Comparison of ENCODE assay signal across 26 mouse cellular contexts in genomic region chr2:168837951-168838570, GRCm38 (mm10).
A peak's percentile ranks its signal among the peaks of the same experiment; 100 is the strongest.
DNase-seq lines count a peak whose midpoint lies in the region; ATAC-seq lines count a peak whose summit lies in the region.
"Had no signal": no experiment of that assay in that cellular context is flagged by ENCODE, and none has a peak within 500 bp of the region (broad histone marks: within the 10 kb centered on the region; RNA-seq: fewer than 3 reads in every experiment).

No protein-coding gene starts in this region.

- peak; percentile 47 for DNase-seq in hindbrain, embryonic 11.5 days (ENCODE audit: low spot score)
- DNase-seq in hindbrain, embryonic 14.5 days (ENCODE audit: low spot score) = no peak
- no peak for DNase-seq in neural tube, embryonic 10.5 days (ENCODE audit: extremely low spot score, low spot score)
- peak; percentile 57 for DNase-seq in embryo, embryonic 11 days
- no peak for DNase-seq in layer of hippocampus, postnatal 36 days
- DNase-seq in frontal cortex, adult 2 months (ENCODE audit: extremely low spot score in 1 of 2, low spot score in 1 of 2) = no peak
- DNase-seq: adrenal gland, postnatal 36 days; B cell, adult 2 months; cerebellum, adult 11-12 months; cerebellum, postnatal 10 days; gastrocnemius, postnatal 10 days; heart, postnatal 10 days; kidney, adult 9 months; kidney, postnatal 25 days had no signal

- WGBS in hindbrain, embryonic 11.5 days = 17% methylated on average over 5 of the region's 5 CpGs
- WGBS in hindbrain, embryonic 14.5 days = 21% methylated on average over 5 of the region's 5 CpGs
- 25% methylated on average over 5 of the region's 5 CpGs for WGBS in neural tube, embryonic 12.5 days
- WGBS in midbrain, embryonic 13.5 days = 13% methylated on average over 5 of the region's 5 CpGs

- no peak overlapping the region for H3K4me2 ChIP-seq in hindbrain, embryonic 11.5 days (replicated peaks; ENCODE audit: low read depth, low read length)
- no peak overlapping the region for H3K4me2 ChIP-seq in hindbrain, embryonic 14.5 days (replicated peaks)
- peak overlapping the region; percentile 57; the same call in 1 of the 2 replicates for H3K4me2 ChIP-seq in neural tube, embryonic 12.5 days (replicated peaks)
- peak overlapping the region; percentile 54; the same call in 1 of the 2 replicates for H3K4me2 ChIP-seq in midbrain, embryonic 13.5 days (replicated peaks)
- H3K4me2 ChIP-seq: stomach, embryonic 15.5 days had no signal

- no peaks in the 10 kb centered on the region for H3K27me3 ChIP-seq in hindbrain, embryonic 11.5 days (ENCODE audit: control insufficient read depth, insufficient read depth, low read length)
- peaks cover 38% of the 10 kb centered on the region for H3K27me3 ChIP-seq in hindbrain, embryonic 14.5 days (ENCODE audit: control insufficient read depth, insufficient read depth, low read length)
- H3K27me3 ChIP-seq in neural tube, embryonic 12.5 days (replicated peaks) = peaks cover 5% of the 10 kb centered on the region
- peaks cover 2% of the 10 kb centered on the region; the same call in 1 of the 2 replicates for H3K27me3 ChIP-seq in midbrain, embryonic 13.5 days
- H3K27me3 ChIP-seq: CH12.LX, Patski had no signal

- ATAC-seq in hindbrain, embryonic 11.5 days (ENCODE audit: low FRiP score) = no peak
- ATAC-seq in hindbrain, embryonic 14.5 days (ENCODE audit: low FRiP score) = no peak
- ATAC-seq in neural tube, embryonic 12.5 days (ENCODE audit: low FRiP score, low read depth) = no peak
- ATAC-seq in midbrain, embryonic 13.5 days = 0 out of 2 replicates have a peak, but pooled peaks have one; percentile 34
- ATAC-seq: hindbrain, postnatal 0 days; intestine, embryonic 16.5 days; lung, postnatal 0 days; Patski had no signal

- peaks cover 20% of the 10 kb centered on the region for H3K4me1 ChIP-seq in hindbrain, embryonic 11.5 days (replicated peaks; ENCODE audit: control insufficient read depth, insufficient read depth, low read length)
- peaks cover 20% of the 10 kb centered on the region for H3K4me1 ChIP-seq in hindbrain, embryonic 14.5 days (replicated peaks; ENCODE audit: control insufficient read depth, insufficient read depth, low read length)
- peaks cover 34% of the 10 kb centered on the region for H3K4me1 ChIP-seq in neural tube, embryonic 12.5 days
- H3K4me1 ChIP-seq in midbrain, embryonic 13.5 days (replicated peaks) = peaks cover 51% of the 10 kb centered on the region

- H3K4me3 ChIP-seq in hindbrain, embryonic 11.5 days (ENCODE audit: low read depth, low read length) = no peak overlapping the region
- no peak overlapping the region for H3K4me3 ChIP-seq in hindbrain, embryonic 14.5 days (replicated peaks; ENCODE audit: low read length)
- no peak overlapping the region for H3K4me3 ChIP-seq in neural tube, embryonic 12.5 days
- H3K4me3 ChIP-seq in midbrain, embryonic 13.5 days (replicated peaks) = no peak overlapping the region
- H3K4me3 ChIP-seq: layer of hippocampus, adult 2 months; stomach, embryonic 15.5 days had no signal

- H3K9ac ChIP-seq in hindbrain, embryonic 11.5 days (ENCODE audit: low read depth, low read length) = no peak overlapping the region
- H3K9ac ChIP-seq in hindbrain, embryonic 14.5 days = no peak overlapping the region
- H3K9ac ChIP-seq in neural tube, embryonic 12.5 days = no peak overlapping the region
- H3K9ac ChIP-seq in midbrain, embryonic 13.5 days (replicated peaks) = no peak overlapping the region
- H3K9ac ChIP-seq: stomach, embryonic 15.5 days had no signal

- H3K9me3 ChIP-seq in hindbrain, embryonic 11.5 days (ENCODE audit: control insufficient read depth, low read length) = no peaks in the 10 kb centered on the region
- no peaks in the 10 kb centered on the region for H3K9me3 ChIP-seq in hindbrain, embryonic 14.5 days (ENCODE audit: control insufficient read depth, low read length)
- H3K9me3 ChIP-seq in neural tube, embryonic 12.5 days = no peaks in the 10 kb centered on the region
- H3K9me3 ChIP-seq in midbrain, embryonic 13.5 days = no peaks in the 10 kb centered on the region
- H3K9me3 ChIP-seq: heart, embryonic 10.5 days; stomach, embryonic 15.5 days had no signal

- H3K27ac ChIP-seq in hindbrain, embryonic 11.5 days (ENCODE audit: low read depth, low read length) = peak overlapping the region; percentile 78
- H3K27ac ChIP-seq in hindbrain, embryonic 14.5 days = no peak overlapping the region
- no peak overlapping the region for H3K27ac ChIP-seq in neural tube, embryonic 12.5 days
- H3K27ac ChIP-seq in midbrain, embryonic 13.5 days = peak overlapping the region; percentile 82
- H3K27ac ChIP-seq: heart, embryonic 10.5 days; hindbrain, postnatal 0 days; layer of hippocampus, adult 2 months; macrophage; stomach, embryonic 15.5 days had no signal

- no peaks in the 10 kb centered on the region for H3K36me3 ChIP-seq in hindbrain, embryonic 11.5 days (ENCODE audit: control insufficient read depth, insufficient read depth, low read length)
- no peaks in the 10 kb centered on the region for H3K36me3 ChIP-seq in hindbrain, embryonic 14.5 days (replicated peaks; ENCODE audit: control insufficient read depth, insufficient read depth)
- no peaks in the 10 kb centered on the region for H3K36me3 ChIP-seq in neural tube, embryonic 12.5 days
- no peaks in the 10 kb centered on the region for H3K36me3 ChIP-seq in midbrain, embryonic 13.5 days
- H3K36me3 ChIP-seq: G1E; heart, embryonic 10.5 days; stomach, embryonic 15.5 days had no signal

Comparison
In these comparisons a context has a peak if more than half of its experiments do, and no peak if none do; other contexts are left out.
1. DNase-seq: peak in hindbrain, embryonic 11.5 days (single experiment) and embryo, embryonic 11 days (single experiment); none in hindbrain, embryonic 14.5 days (single experiment), neural tube, embryonic 10.5 days (single experiment), layer of hippocampus, postnatal 36 days (0 of 2) and frontal cortex, adult 2 months (0 of 2).
2. H3K27ac ChIP-seq: peak in hindbrain, embryonic 11.5 days (single experiment) and midbrain, embryonic 13.5 days (single experiment); none in hindbrain, embryonic 14.5 days (single experiment) and neural tube, embryonic 12.5 days (single experiment).
3. H3K4me2 ChIP-seq: peak in neural tube, embryonic 12.5 days (single experiment) and midbrain, embryonic 13.5 days (single experiment); none in hindbrain, embryonic 11.5 days (single experiment) and hindbrain, embryonic 14.5 days (single experiment).